Mouse (Mus musculus) cortical plate, adult 2 months (tissue): ENCODE measurements around the gene Tmem51.

Experiments
- CTCF ChIP-seq: fragments of 200-500 bp; IDR thresholded peaks from 2 replicates; pipeline ENCODE4 v1.5.1; 2011; ENCODE audit warnings: mild to moderate bottlenecking, control low read depth, low read length; ENCODE audit not compliant: insufficient read depth; ENCODE audit errors: extremely low read depth
- POLR2A ChIP-seq: fragments of 200-500 bp; IDR thresholded peaks from 2 replicates; pipeline ENCODE4 v1.6.1; 2011; ENCODE audit warnings: mild to moderate bottlenecking, low read length, control low read depth; ENCODE audit not compliant: insufficient read depth; ENCODE audit errors: extremely low read depth

- TF ChIP-seq CTCF (no peak), POLR2A (no peak)
These were observed 18.8 kb downstream of the Tmem51 start for GRCm38 (mm10) chr4:142065270-142065669.
